Mouse (Mus musculus): ENCODE results near the gene Gm20767. TPM values are rescaled to one million over a fixed set of nuclear protein-coding genes. Genes with fewer than 3 reads are reported as not detected.
"Not testable (repeated sequence)": the region's sequence is repeated elsewhere in the genome, so short reads cannot be mapped to it uniquely, and the experiment has no call there.

Gm20767 gene
- total RNA-seq (2021) = not detected

GRCm38 (mm10) chr13:120139946-120140345 is at the start of gene Gm20767:
Gene Gm20767, plus strand, starts transcription at chr13:120140246.
- intact Hi-C loops (cut with DNase I); DNase-seq (ENCODE audit: extremely low spot score in 1 of 2, low spot score in 2 of 2): not testable (repeated sequence)

- DNase-seq (ENCODE audit: extremely low spot score in 1 of 2, low spot score in 2 of 2); intact Hi-C loops (cut with DNase I): not testable (repeated sequence)
These were observed 47.1 kb upstream of the Gm20767 start for GRCm38 (mm10) chr13:120092950-120093349.

- DNase-seq (ENCODE audit: extremely low spot score in 1 of 2, low spot score in 2 of 2); intact Hi-C loops (cut with DNase I): not testable (repeated sequence)
These were observed 43.7 kb upstream of the Gm20767 start for GRCm38 (mm10) chr13:120096241-120096937.

GRCm38 (mm10) chr13:120096938-120097256 is 43.1 kb upstream of the Gm20767 start:
- DNase-seq (ENCODE audit: extremely low spot score in 1 of 2, low spot score in 2 of 2); intact Hi-C loops (cut with DNase I): not testable (repeated sequence)

GRCm38 (mm10) chr13:120099327-120099726 is 40.7 kb upstream of the Gm20767 start:
- intact Hi-C loops (cut with DNase I); DNase-seq (ENCODE audit: extremely low spot score in 1 of 2, low spot score in 2 of 2): not testable (repeated sequence)

- intact Hi-C loops (cut with DNase I); DNase-seq (ENCODE audit: extremely low spot score in 1 of 2, low spot score in 2 of 2): not testable (repeated sequence)
These were observed 33.5 kb upstream of the Gm20767 start for GRCm38 (mm10) chr13:120106504-120106903.

- intact Hi-C loops (cut with DNase I); DNase-seq (ENCODE audit: extremely low spot score in 1 of 2, low spot score in 2 of 2): not testable (repeated sequence)
These were observed 33.0 kb upstream of the Gm20767 start for GRCm38 (mm10) chr13:120107000-120107399.

GRCm38 (mm10) chr13:120142348-120142747 is 2.3 kb downstream of the Gm20767 start:
- intact Hi-C loops (cut with DNase I); DNase-seq (ENCODE audit: extremely low spot score in 1 of 2, low spot score in 2 of 2): not testable (repeated sequence)

- intact Hi-C loops (cut with DNase I); DNase-seq (ENCODE audit: extremely low spot score in 1 of 2, low spot score in 2 of 2): not testable (repeated sequence)
These were observed 9.8 kb downstream of the Gm20767 start for GRCm38 (mm10) chr13:120149660-120150407.

- intact Hi-C loops (cut with DNase I); DNase-seq (ENCODE audit: extremely low spot score in 1 of 2, low spot score in 2 of 2): not testable (repeated sequence)
These were observed 10.5 kb downstream of the Gm20767 start for GRCm38 (mm10) chr13:120150589-120150988.

GRCm38 (mm10) chr13:120168301-120168700 is 28.3 kb downstream of the Gm20767 start:
- DNase-seq (ENCODE audit: extremely low spot score in 1 of 2, low spot score in 2 of 2) = not testable (repeated sequence)

GRCm38 (mm10) chr13:120172133-120172532 is 32.1 kb downstream of the Gm20767 start, which contains the start of gene Gm21818:
Gene Gm21818, plus strand, starts transcription at chr13:120172433.
- DNase-seq (ENCODE audit: extremely low spot score in 1 of 2, low spot score in 2 of 2); intact Hi-C loops (cut with DNase I): not testable (repeated sequence)

More at GRCm38 (mm10) chr13:120168301-120168700, 28.3 kb downstream of the Gm20767 start:
- intact Hi-C loops (cut with DNase I) = not testable (repeated sequence)

GRCm38 (mm10) chr13:120196189-120196821 is 56.3 kb downstream of the Gm20767 start:
- DNase-seq (ENCODE audit: extremely low spot score in 1 of 2, low spot score in 2 of 2) = not testable (repeated sequence)

More at GRCm38 (mm10) chr13:120196189-120196821, 56.3 kb downstream of the Gm20767 start:
- intact Hi-C loops (cut with DNase I) = not testable (repeated sequence)

Other genes starting within 250 kb of the Gm20767 start
- not detected for gene Tcstv1, start 245.5 kb upstream of the Gm20767 start, total RNA-seq (2021)
- gene Gm21761, start 211.0 kb upstream of the Gm20767 start, total RNA-seq (2021) = not detected
- not detected for gene B020031M17Rik, start 189.4 kb upstream of the Gm20767 start, total RNA-seq (2021)
- gene Gm36079, start 113.2 kb upstream of the Gm20767 start, total RNA-seq (2021) = not detected
- not detected for gene Gm21188, start 88.1 kb upstream of the Gm20767 start, total RNA-seq (2021)
- not detected for gene Gm21818, start 32.2 kb downstream of the Gm20767 start, total RNA-seq (2021)
- not detected for gene Gm21762, start 75.7 kb downstream of the Gm20767 start, total RNA-seq (2021)
- not detected for gene Gm21731, start 98.9 kb downstream of the Gm20767 start, total RNA-seq (2021)
- gene AF067061, start 122.9 kb downstream of the Gm20767 start, total RNA-seq (2021) = not detected
- not detected for gene BC147527, start 160.1 kb downstream of the Gm20767 start, total RNA-seq (2021)
- gene Tcstv3, start 176.6 kb downstream of the Gm20767 start, total RNA-seq (2021) = not detected